Mouse (Mus musculus): ENCODE data around the gene Smc2.

- no peak for TF ChIP-seq CTCF (IDR thresholded peaks at IDR 0.05; ENCODE audit: low read depth)
- TF ChIP-seq EP300 (IDR thresholded peaks at IDR 0.05; ENCODE audit: low read depth): no peak
Observed at GRCm38 (mm10) chr4:52517580-52517979, 78.5 kb downstream of the Smc2 start.
